Comparison of ENCODE assay signal across 13 mouse cellular contexts in genomic region chr2:102142654-102143271, GRCm38 (mm10). TPM values are rescaled to one million over a fixed set of nuclear protein-coding genes. Genes with fewer than 3 reads are reported as not detected.
A peak's percentile ranks its signal among the peaks of the same experiment; 100 is the strongest.
DNase-seq lines count a peak whose midpoint lies in the region; ATAC-seq and TF ChIP-seq lines count a peak whose summit lies in the region.
"Had no signal": no experiment of that assay in that cellular context is flagged by ENCODE, and none has a peak within 500 bp of the region (broad histone marks: within the 10 kb centered on the region; RNA-seq: fewer than 3 reads in every experiment).

No protein-coding gene starts in this region.

- no peak overlapping the region for H3K4me3 ChIP-seq in kidney, embryonic 16.5 days (ENCODE audit: low read length)
- H3K4me3 ChIP-seq in hindbrain, embryonic 12.5 days = no peak overlapping the region
- no peak overlapping the region for H3K4me3 ChIP-seq in midbrain, embryonic 16.5 days (ENCODE audit: low read depth, low read length)
- H3K4me3 ChIP-seq: erythroblast, embryonic 14.5 days; intestine, embryonic 15.5 days; liver, embryonic 13.5 days had no signal

- H3K9me3 ChIP-seq in kidney, embryonic 16.5 days (ENCODE audit: low read length) = no peaks in the 10 kb centered on the region
- no peaks in the 10 kb centered on the region for H3K9me3 ChIP-seq in hindbrain, embryonic 12.5 days (replicated peaks)
- H3K9me3 ChIP-seq in midbrain, embryonic 16.5 days (replicated peaks; ENCODE audit: control insufficient read depth, low read length, poor library complexity, severe bottlenecking) = no peaks in the 10 kb centered on the region
- H3K9me3 ChIP-seq: intestine, embryonic 15.5 days; liver, embryonic 13.5 days had no signal

- H3K4me1 ChIP-seq in kidney, embryonic 16.5 days (ENCODE audit: insufficient read depth, low read length) = peaks cover 37% of the 10 kb centered on the region
- peaks cover 40% of the 10 kb centered on the region for H3K4me1 ChIP-seq in hindbrain, embryonic 12.5 days
- peaks cover 20% of the 10 kb centered on the region for H3K4me1 ChIP-seq in midbrain, embryonic 16.5 days (ENCODE audit: control insufficient read depth, insufficient read depth, low read length)

- TF ChIP-seq POLR2A in brain, embryonic 14.5 days (IDR thresholded peaks at IDR 0.05; ENCODE audit: borderline replicate concordance, extremely low read depth, insufficient read depth, insufficient read length, poor library complexity, severe bottlenecking) = no peak

- peak; percentile 69 for ATAC-seq in kidney, embryonic 16.5 days (ENCODE audit: low FRiP score, low TSS enrichment)
- ATAC-seq in hindbrain, embryonic 12.5 days (ENCODE audit: low FRiP score) = peak; percentile 39; the same call in 1 of the 2 replicates
- no peak for ATAC-seq in midbrain, embryonic 16.5 days
- ATAC-seq: intestine, embryonic 15.5 days had no signal

- DNase-seq in kidney, adult 8-10 months = no peak
- DNase-seq in brain, embryonic 14.5 days (ENCODE audit: low read depth) = peak; percentile 47
- DNase-seq in testis, postnatal 14 days (ENCODE audit: low spot score) = no peak
- DNase-seq in spleen, postnatal 10 days (ENCODE audit: low spot score in 2 of 2) = no peak
- DNase-seq: cerebellum, postnatal 10 days; gastrocnemius, postnatal 10 days; liver, embryonic 13.5 days; thymus, postnatal 36 days had no signal

- no peak overlapping the region for H3K9ac ChIP-seq in kidney, embryonic 16.5 days (replicated peaks; ENCODE audit: low read length)
- H3K9ac ChIP-seq in hindbrain, embryonic 12.5 days = no peak overlapping the region
- no peak overlapping the region for H3K9ac ChIP-seq in midbrain, embryonic 16.5 days (ENCODE audit: low read depth, low read length)
- H3K9ac ChIP-seq: intestine, embryonic 15.5 days; liver, embryonic 13.5 days had no signal

- H3K27me3 ChIP-seq in kidney, embryonic 16.5 days (ENCODE audit: insufficient read depth, low read length) = no peaks in the 10 kb centered on the region
- no peaks in the 10 kb centered on the region for H3K27me3 ChIP-seq in hindbrain, embryonic 12.5 days
- no peaks in the 10 kb centered on the region for H3K27me3 ChIP-seq in midbrain, embryonic 16.5 days (ENCODE audit: control insufficient read depth, insufficient read depth, low read depth, low read length)
- H3K27me3 ChIP-seq: intestine, embryonic 15.5 days; liver, embryonic 13.5 days had no signal

- WGBS in kidney, embryonic 16.5 days = 31% methylated on average over 14 of the region's 14 CpGs
- WGBS in hindbrain, embryonic 12.5 days = 48% methylated on average over 14 of the region's 14 CpGs
- 49% methylated on average over 14 of the region's 14 CpGs for WGBS in midbrain, embryonic 16.5 days

- no peak for TF ChIP-seq CTCF in brain, embryonic 14.5 days (IDR thresholded peaks at IDR 0.05; ENCODE audit: borderline replicate concordance, extremely low read depth, insufficient read depth, insufficient read length)

- H3K27ac ChIP-seq in kidney, embryonic 16.5 days (ENCODE audit: low read length) = no peak overlapping the region
- H3K27ac ChIP-seq in hindbrain, embryonic 12.5 days = peak overlapping the region; percentile 68
- 0 out of 2 replicates have a peak overlapping the region, but pooled peaks have one; percentile 24 for H3K27ac ChIP-seq in midbrain, embryonic 16.5 days (ENCODE audit: low read length)
- H3K27ac ChIP-seq: intestine, embryonic 15.5 days; liver, embryonic 13.5 days had no signal

- no peaks in the 10 kb centered on the region for H3K36me3 ChIP-seq in kidney, embryonic 16.5 days (ENCODE audit: insufficient read depth, low read length)
- H3K36me3 ChIP-seq in hindbrain, embryonic 12.5 days = no peaks in the 10 kb centered on the region
- H3K36me3 ChIP-seq in midbrain, embryonic 16.5 days (ENCODE audit: control insufficient read depth, insufficient read depth, low read length) = no peaks in the 10 kb centered on the region
- H3K36me3 ChIP-seq: intestine, embryonic 15.5 days; liver, embryonic 13.5 days had no signal

- no peak overlapping the region for H3K4me2 ChIP-seq in kidney, embryonic 16.5 days (replicated peaks; ENCODE audit: low read depth, low read length)
- H3K4me2 ChIP-seq in hindbrain, embryonic 12.5 days (replicated peaks) = no peak overlapping the region; the same call in 1 of the 2 replicates
- peak overlapping the region; percentile 4; the same call in 1 of the 2 replicates for H3K4me2 ChIP-seq in midbrain, embryonic 16.5 days (ENCODE audit: low read length)
- H3K4me2 ChIP-seq: intestine, embryonic 15.5 days; liver, embryonic 13.5 days had no signal

RNA-seq across cellular contexts. Expression of gene Ldlrad3, which starts 43.4 kb away (rescaled TPM):
- polyA plus RNA-seq in kidney, embryonic 16.5 days (2015; fragmentation: Nextera tagmentation; extraction: Ambion mirVana) = 38.3 and 42.5 TPM in 2 replicates
- 16.6 and 26.2 TPM in 2 replicates for polyA plus RNA-seq in brain, embryonic 14.5 days (2012; rRNA removed)
- polyA plus RNA-seq in hindbrain, embryonic 12.5 days (2016; fragmentation: Nextera tagmentation; extraction: Ambion mirVana) = 54.9 and 58.4 TPM in 2 replicates
- polyA plus RNA-seq in midbrain, embryonic 16.5 days (2015; fragmentation: Nextera tagmentation; extraction: Ambion mirVana) = 26.6 and 30.1 TPM in 2 replicates
- polyA plus RNA-seq: erythroblast, embryonic 14.5 days had no signal
